ENCODE assay signal across 9 mouse cellular contexts in the genomic region with DNA sequence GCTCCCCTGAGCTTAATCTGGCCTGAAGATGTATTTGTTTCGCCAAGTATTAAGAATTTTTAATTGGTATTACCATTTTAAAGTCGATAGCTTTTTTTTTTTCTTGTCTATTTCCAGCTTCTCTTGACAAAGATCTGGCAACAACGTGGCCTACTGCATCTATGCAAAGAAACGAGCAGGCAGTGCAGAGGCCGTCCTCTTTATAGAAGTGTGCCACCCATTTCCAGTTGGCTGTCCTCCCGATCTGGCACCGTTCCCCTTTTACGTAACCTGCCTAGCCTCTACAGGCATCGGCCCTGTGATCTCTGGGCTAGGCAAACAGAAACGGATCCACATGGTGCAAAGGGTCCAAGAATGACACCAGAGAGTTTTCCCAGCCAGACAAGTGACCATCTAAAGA. TPM values are rescaled to one million over a fixed set of nuclear protein-coding genes. Genes with fewer than 3 reads are reported as not detected.
DNase-seq lines count a peak whose midpoint lies in the region; ATAC-seq lines count a peak whose summit lies in the region.
"Had no signal": no experiment of that assay in that cellular context is flagged by ENCODE, and none has a peak within 500 bp of the region (broad histone marks: within the 10 kb centered on the region; RNA-seq: fewer than 3 reads in every experiment).

No protein-coding gene starts in this region.

- WGBS in hindbrain, embryonic 14.5 days, result 42% methylated on average over 10 of the region's 10 CpGs
- 64% methylated on average over 10 of the region's 10 CpGs for whole genome bisulfite sequencing in hindbrain, embryonic 12.5 days
- WGBS in liver, embryonic 12.5 days (ENCODE audit: insufficient replicate concordance), result 39% methylated on average over 10 of the region's 10 CpGs

- H3K27me3 ChIP-seq in hindbrain, embryonic 14.5 days (ENCODE audit: control insufficient read depth, insufficient read depth, low read length), result no peaks in the 10 kb centered on the region
- H3K27me3 ChIP-seq in hindbrain, embryonic 12.5 days, result no peaks in the 10 kb centered on the region
- no peaks in the 10 kb centered on the region for H3K27me3 ChIP-seq in liver, embryonic 12.5 days (replicated peaks)
- H3K27me3 ChIP-seq: midbrain, embryonic 12.5 days had no signal

- H3K27ac ChIP-seq in hindbrain, embryonic 14.5 days, result no peak overlapping the region
- no peak overlapping the region for H3K27ac ChIP-seq in hindbrain, embryonic 12.5 days
- H3K27ac ChIP-seq in liver, embryonic 12.5 days, result peak overlapping the region; percentile 48; the same call in 1 of the 2 replicates
- H3K27ac ChIP-seq: midbrain, embryonic 12.5 days had no signal

- no peaks in the 10 kb centered on the region for H3K36me3 ChIP-seq in hindbrain, embryonic 14.5 days (replicated peaks; ENCODE audit: control insufficient read depth, insufficient read depth)
- no peaks in the 10 kb centered on the region for H3K36me3 ChIP-seq in hindbrain, embryonic 12.5 days
- H3K36me3 ChIP-seq in liver, embryonic 12.5 days, result no peaks in the 10 kb centered on the region
- H3K36me3 ChIP-seq: midbrain, embryonic 12.5 days had no signal

- no peak overlapping the region for H3K9ac ChIP-seq in hindbrain, embryonic 14.5 days
- H3K9ac ChIP-seq in hindbrain, embryonic 12.5 days, result no peak overlapping the region
- H3K9ac ChIP-seq in liver, embryonic 12.5 days, result peak overlapping the region; percentile 56
- H3K9ac ChIP-seq: midbrain, embryonic 12.5 days had no signal

- peak; percentile 44 for DNase-seq in hindbrain, embryonic 14.5 days (ENCODE audit: low spot score)
- DNase-seq in adrenal gland, postnatal 14 days, result peak; percentile 95
- DNase-seq in frontal cortex, postnatal 10 days (ENCODE audit: low spot score in 2 of 2), result peak; percentile 40 to 46
- peak; percentile 96 for DNase-seq in kidney, adult 9 months
- DNase-seq in ovary, postnatal 10 days (ENCODE audit: low spot score), result peak; percentile 36
- DNase-seq in urinary bladder, postnatal 10 days (ENCODE audit: low spot score), result peak; percentile 27

- ATAC-seq in hindbrain, embryonic 14.5 days (ENCODE audit: low FRiP score), result no peak
- ATAC-seq in hindbrain, embryonic 12.5 days (ENCODE audit: low FRiP score), result no peak
- no peak for ATAC-seq in liver, embryonic 12.5 days

- no peak overlapping the region for H3K4me3 ChIP-seq in hindbrain, embryonic 14.5 days (replicated peaks; ENCODE audit: low read length)
- H3K4me3 ChIP-seq in hindbrain, embryonic 12.5 days, result no peak overlapping the region
- H3K4me3 ChIP-seq in liver, embryonic 12.5 days, result peak overlapping the region; percentile 3; the same call in 1 of the 2 replicates
- H3K4me3 ChIP-seq: midbrain, embryonic 12.5 days had no signal

- no peaks in the 10 kb centered on the region for H3K9me3 ChIP-seq in hindbrain, embryonic 14.5 days (ENCODE audit: control insufficient read depth, low read length)
- no peaks in the 10 kb centered on the region for H3K9me3 ChIP-seq in hindbrain, embryonic 12.5 days (replicated peaks)
- H3K9me3 ChIP-seq in liver, embryonic 12.5 days (replicated peaks), result no peaks in the 10 kb centered on the region
- H3K9me3 ChIP-seq: midbrain, embryonic 12.5 days had no signal

- H3K4me1 ChIP-seq in hindbrain, embryonic 14.5 days (replicated peaks; ENCODE audit: control insufficient read depth, insufficient read depth, low read length), result peaks cover 11% of the 10 kb centered on the region; the same call in 1 of the 2 replicates
- peaks cover 9% of the 10 kb centered on the region for H3K4me1 ChIP-seq in hindbrain, embryonic 12.5 days
- peaks cover 25% of the 10 kb centered on the region for H3K4me1 ChIP-seq in liver, embryonic 12.5 days

- H3K4me2 ChIP-seq in hindbrain, embryonic 14.5 days (replicated peaks), result no peak overlapping the region
- H3K4me2 ChIP-seq in hindbrain, embryonic 12.5 days (replicated peaks), result no peak overlapping the region
- H3K4me2 ChIP-seq in liver, embryonic 12.5 days, result peak overlapping the region; percentile 76

RNA-seq across cellular contexts. Expression of a gene that starts 1.9 kb away (rescaled TPM):
- polyA plus RNA-seq in hindbrain, embryonic 14.5 days (2014; fragmentation: Nextera tagmentation; extraction: Ambion mirVana), result 14.5 and 15.6 TPM in 2 replicates
- polyA plus RNA-seq in hindbrain, embryonic 12.5 days (2016; fragmentation: Nextera tagmentation; extraction: Ambion mirVana), result 10.4 and 12.1 TPM in 2 replicates
- total RNA-seq in adrenal gland, postnatal 14 days (2021), result 35.8 and 36.9 TPM in 2 replicates
- 4.9 and 5.2 TPM in 2 replicates for polyA plus RNA-seq in liver, embryonic 12.5 days (2016; fragmentation: Nextera tagmentation; extraction: Ambion mirVana)

RNA-seq across cellular contexts. Expression of a gene that starts 41.1 kb away (rescaled TPM):
- 11.1 and 13.6 TPM in 2 replicates for polyA plus RNA-seq in hindbrain, embryonic 14.5 days (2014; fragmentation: Nextera tagmentation; extraction: Ambion mirVana)
- polyA plus RNA-seq in hindbrain, embryonic 12.5 days (2016; fragmentation: Nextera tagmentation; extraction: Ambion mirVana), result 14.6 and 15.3 TPM in 2 replicates
- total RNA-seq in adrenal gland, postnatal 14 days (2021), result 21.6 and 28.3 TPM in 2 replicates
- 19.8 and 20.6 TPM in 2 replicates for polyA plus RNA-seq in liver, embryonic 12.5 days (2016; fragmentation: Nextera tagmentation; extraction: Ambion mirVana)

RNA-seq across cellular contexts. Expression of a gene that starts 41.2 kb away (rescaled TPM):
- polyA plus RNA-seq in hindbrain, embryonic 14.5 days (2014; fragmentation: Nextera tagmentation; extraction: Ambion mirVana), result 38.9 and 39.1 TPM in 2 replicates
- polyA plus RNA-seq in hindbrain, embryonic 12.5 days (2016; fragmentation: Nextera tagmentation; extraction: Ambion mirVana), result 26.1 and 28.5 TPM in 2 replicates
- 13.9 and 20.8 TPM in 2 replicates for total RNA-seq in adrenal gland, postnatal 14 days (2021)
- polyA plus RNA-seq in liver, embryonic 12.5 days (2016; fragmentation: Nextera tagmentation; extraction: Ambion mirVana), result 20.7 and 23.8 TPM in 2 replicates

Comparison
In these comparisons a context has a peak if more than half of its experiments do, and no peak if none do; other contexts are left out.
1. DNase-seq: peak in every context shown above with its lines; median percentile 96 in kidney, adult 9 months; 95 in adrenal gland, postnatal 14 days; 44 in hindbrain, embryonic 14.5 days; 43 in frontal cortex, postnatal 10 days; 36 in ovary, postnatal 10 days; 27 in urinary bladder, postnatal 10 days.